Mouse (Mus musculus) embryonic facial prominence, embryonic 14.5 days (tissue): ENCODE results near the gene Sesn1. TPM values are rescaled to one million over a fixed set of nuclear protein-coding genes. Genes with fewer than 3 reads are reported as not detected.
A peak's percentile ranks its signal among the peaks of the same experiment; 100 is the strongest.

Experiments used
- ATAC-seq: fragments of 200-750 bp; cut with Nextera tagmentation; 2 replicates; pipeline ENCODE4 v1.8.0; 2017; ENCODE audit warnings: low read depth, moderate number of reproducible peaks, moderate TSS enrichment
- DNase-seq: peaks from one replicate; pipeline ENCODE4 v3.0.0-alpha.2; 2015; ENCODE audit warnings: low spot score
- H3K27ac ChIP-seq: fragments of 300-500 bp; sonication (generic); replicated peaks from 2 replicates; pipeline ENCODE4 v1.5.1; 2014; ENCODE audit warnings: low read depth, mild to moderate bottlenecking, low read length, moderate library complexity
- H3K27me3 ChIP-seq: fragments of 300-500 bp; sonication (generic); replicated peaks from 2 replicates; pipeline ENCODE4 v1.6.1; 2014; ENCODE audit warnings: low read length; ENCODE audit not compliant: control insufficient read depth, insufficient read depth
- H3K36me3 ChIP-seq: fragments of 300-500 bp; sonication (generic); 2 replicates; pipeline ENCODE4 v1.6.1; 2014; ENCODE audit warnings: low read length, mixed read lengths; ENCODE audit not compliant: control insufficient read depth, insufficient read depth
- H3K4me1 ChIP-seq: fragments of 300-500 bp; sonication (generic); 2 replicates; pipeline ENCODE4 v1.6.1; 2014; ENCODE audit warnings: antibody characterized with exemption, low read length; ENCODE audit not compliant: control insufficient read depth, insufficient read depth
- H3K4me2 ChIP-seq: fragments of 300-500 bp; sonication (generic); 2 replicates; pipeline ENCODE4 v1.6.1; 2014; ENCODE audit warnings: low read depth, mild to moderate bottlenecking, low read length, moderate library complexity, mixed read lengths
- H3K4me3 ChIP-seq: fragments of 300-500 bp; sonication (generic); 2 replicates; pipeline ENCODE4 v1.5.1; 2014; ENCODE audit warnings: low read depth, mild to moderate bottlenecking, low read length
- H3K9ac ChIP-seq: fragments of 300-500 bp; sonication (generic); 2 replicates; pipeline ENCODE4 v1.6.1; 2014; ENCODE audit warnings: low read depth, mild to moderate bottlenecking, low read length, moderate library complexity, mixed read lengths
- H3K9me3 ChIP-seq: fragments of 300-500 bp; sonication (generic); 2 replicates; pipeline ENCODE4 v1.6.1; 2016; ENCODE audit warnings: low read length; ENCODE audit not compliant: control insufficient read depth
- WGBS: fragments of 180-500 bp; shearing (Covaris S2); extraction: QIAGEN DNeasy Blood & Tissue Kit; methylation state at CpG from one replicate; pipeline ENCODE4 v1.1.7; 2014; 5-methylcytosine and 5-hydroxymethylcytosine counted together
- polyA plus RNA-seq: library from polyadenylated mRNA; unstranded; fragments of >200 nt; fragmentation: Nextera tagmentation; extraction: Ambion mirVana; gene quantifications from 2 replicates; pipeline ENCODE4 v1.2.1, GENCODE M21; 2014

Gene Sesn1
- polyA plus RNA-seq, 1 experiment from 2014 or later: 52.0 TPM

- Histone ChIP-seq H3K9me3 (no peaks in the 10 kb centered on the region), H3K4me1 (no peaks in the 10 kb centered on the region), H3K27ac (no peak overlapping the region), H3K9ac (no peak overlapping the region), H3K4me3 (no peak overlapping the region), H3K4me2 (no peak overlapping the region), H3K27me3 (no peaks in the 10 kb centered on the region), H3K36me3 (peaks cover 67% of the 10 kb centered on the region)
- no peak for DNase-seq
- WGBS: 91% methylated on average over 8 of the region's 8 CpGs
- no peak for ATAC-seq
Measured at GRCm38 (mm10) chr10:41901456-41901855, 91.7 kb downstream of the Sesn1 start.

GRCm38 (mm10) chr10:41901864-41902263 is 92.1 kb downstream of the Sesn1 start:
- Histone ChIP-seq H3K4me3 (no peak overlapping the region), H3K9me3 (no peaks in the 10 kb centered on the region), H3K4me2 (no peak overlapping the region), H3K27ac (no peak overlapping the region), H3K36me3 (peaks cover 69% of the 10 kb centered on the region), H3K4me1 (no peaks in the 10 kb centered on the region), H3K9ac (no peak overlapping the region), H3K27me3 (no peaks in the 10 kb centered on the region)
- ATAC-seq (no peak), DNase-seq (no peak)
- 91% methylated on average over 6 of the region's 6 CpGs for WGBS

DNA sequence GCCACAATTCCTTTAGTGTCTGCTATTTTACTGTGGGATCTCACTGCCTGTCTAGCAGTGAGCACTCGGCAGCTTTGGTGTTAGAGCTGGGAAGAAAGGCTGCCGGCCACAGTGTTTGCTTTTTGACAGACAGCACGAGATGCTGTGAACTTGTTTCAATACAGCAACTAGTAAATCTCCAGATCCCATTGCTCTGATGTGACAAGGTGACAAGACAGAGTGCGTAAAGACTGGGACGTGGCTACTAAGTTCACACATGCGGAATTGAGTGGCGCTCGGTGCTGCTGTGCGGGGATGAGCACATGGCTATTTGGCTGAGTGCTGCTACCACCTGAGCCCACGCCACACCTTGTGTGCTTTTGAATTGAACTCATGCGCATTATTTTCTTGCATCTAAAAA is 97.7 kb downstream of the Sesn1 start:
- Histone ChIP-seq H3K27me3 (no peaks in the 10 kb centered on the region), H3K9ac (no peak overlapping the region), H3K9me3 (no peaks in the 10 kb centered on the region), H3K4me2 (no peak overlapping the region), H3K27ac (no peak overlapping the region), H3K4me1 (no peaks in the 10 kb centered on the region), H3K36me3 (peaks cover 57% of the 10 kb centered on the region), H3K4me3 (no peak overlapping the region)
- WGBS: 88% methylated on average over 11 of the region's 11 CpGs
- ATAC-seq (no peak), DNase-seq (no peak)

DNA sequence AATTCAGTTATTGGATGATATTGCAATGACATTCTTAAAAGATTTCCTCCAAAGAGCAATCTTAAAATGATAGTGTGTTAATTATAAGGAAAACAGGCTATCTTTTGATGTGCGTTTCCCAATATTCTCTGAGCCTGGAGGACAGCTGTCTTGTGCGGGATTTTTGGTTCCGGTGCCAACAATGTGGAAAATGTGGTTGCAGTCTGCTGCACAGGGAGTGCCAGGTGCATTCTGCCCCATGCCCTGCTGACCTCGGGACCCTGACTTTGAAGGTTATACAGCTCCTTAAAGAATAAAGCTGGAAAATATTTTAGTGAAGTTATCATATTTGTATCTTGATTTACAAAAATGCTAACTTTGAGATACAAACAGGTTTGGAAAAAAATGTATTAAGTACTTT is 98.2 kb downstream of the Sesn1 start:
- ATAC-seq: no peak
- H3K4me1 ChIP-seq: no peaks in the 10 kb centered on the region
- 80% methylated on average over 4 of the region's 4 CpGs for WGBS

DNA sequence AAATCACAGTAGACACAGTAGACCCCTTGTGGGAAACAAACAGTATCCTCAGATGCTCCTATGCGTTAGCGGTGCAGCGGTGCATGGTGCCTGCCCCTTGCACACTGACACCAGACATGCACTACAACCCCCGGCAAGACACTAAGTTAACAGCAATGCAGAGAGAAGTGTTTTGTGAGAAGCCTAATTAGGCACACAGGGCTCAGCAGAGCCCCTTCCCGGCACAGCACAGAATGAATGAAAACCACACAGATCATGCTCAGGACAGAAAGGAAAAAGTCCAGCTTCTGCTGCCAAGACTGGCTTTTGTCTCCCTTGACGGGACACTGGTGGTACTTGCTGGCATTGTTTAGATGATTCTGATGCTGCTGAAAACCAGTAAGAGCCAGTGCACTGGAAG is 99.2 kb downstream of the Sesn1 start:
- ATAC-seq (no peak), DNase-seq (no peak)
- Histone ChIP-seq H3K9ac (no peak overlapping the region), H3K4me2 (no peak overlapping the region), H3K9me3 (no peaks in the 10 kb centered on the region), H3K27me3 (no peaks in the 10 kb centered on the region), H3K4me3 (no peak overlapping the region), H3K4me1 (no peaks in the 10 kb centered on the region), H3K27ac (no peak overlapping the region), H3K36me3 (peaks cover 45% of the 10 kb centered on the region)
- 79% methylated on average over 6 of the region's 6 CpGs for WGBS

More for the DNA sequence above, 98.2 kb downstream of the Sesn1 start:
- Histone ChIP-seq H3K36me3 (peaks cover 53% of the 10 kb centered on the region), H3K9me3 (no peaks in the 10 kb centered on the region), H3K9ac (no peak overlapping the region), H3K4me3 (no peak overlapping the region), H3K27me3 (no peaks in the 10 kb centered on the region), H3K27ac (no peak overlapping the region), H3K4me2 (no peak overlapping the region)
- no peak for DNase-seq

DNA sequence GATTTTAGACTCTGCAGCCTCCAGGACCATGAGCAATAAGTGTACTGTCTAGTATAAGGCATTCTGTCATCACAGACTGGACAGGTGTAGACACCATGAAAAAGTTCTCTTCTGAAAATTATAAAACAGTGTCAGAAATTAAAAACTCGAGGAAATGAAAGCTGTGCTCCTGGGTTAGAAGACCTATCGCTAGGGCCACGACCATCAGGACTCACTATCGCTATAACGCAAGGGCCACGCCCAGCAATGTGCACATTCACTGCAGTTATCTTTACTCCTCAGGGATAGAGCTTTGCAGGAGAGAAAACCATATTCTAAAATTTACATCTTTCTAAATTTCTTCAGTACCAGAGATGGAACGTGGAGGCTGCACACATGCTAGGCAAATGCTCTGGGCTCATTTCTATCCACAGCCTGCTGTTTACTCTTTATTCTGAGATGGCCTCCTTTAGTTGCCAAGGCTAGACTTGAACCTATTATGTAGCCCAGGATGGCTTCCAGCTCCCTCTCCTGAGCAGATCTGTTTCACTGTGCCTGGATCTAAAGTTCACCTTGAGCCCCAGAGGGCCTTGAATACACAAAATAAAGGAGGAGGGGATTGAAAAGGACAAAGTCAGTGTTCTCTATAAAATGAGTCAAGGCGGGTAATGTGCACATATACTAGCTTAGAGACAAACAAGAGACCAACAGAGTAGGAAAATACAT is 102.7 kb downstream of the Sesn1 start:
- no peak for ATAC-seq
- H3K9me3 ChIP-seq: no peaks in the 10 kb centered on the region
- H3K9ac ChIP-seq: no peak overlapping the region
- H3K4me3 ChIP-seq: no peak overlapping the region
- H3K36me3 ChIP-seq: peaks cover 14% of the 10 kb centered on the region
- no peak overlapping the region for H3K4me2 ChIP-seq
- WGBS: 89% methylated on average over 8 of the region's 8 CpGs
- no peaks in the 10 kb centered on the region for H3K4me1 ChIP-seq
- H3K27ac ChIP-seq: no peak overlapping the region
- DNase-seq: no peak
- no peaks in the 10 kb centered on the region for H3K27me3 ChIP-seq

GRCm38 (mm10) chr10:41926726-41927125 is 117.0 kb downstream of the Sesn1 start:
- Histone ChIP-seq H3K4me2 (no peak overlapping the region), H3K36me3 (no peaks in the 10 kb centered on the region), H3K27me3 (no peaks in the 10 kb centered on the region), H3K4me3 (no peak overlapping the region), H3K9me3 (no peaks in the 10 kb centered on the region), H3K9ac (no peak overlapping the region), H3K27ac (0 out of 2 replicates have a peak overlapping the region, but pooled peaks have one; percentile 15), H3K4me1 (no peaks in the 10 kb centered on the region; the same call in 1 of the 2 replicates)
- ATAC-seq (no peak), DNase-seq (no peak)
- WGBS: 84% methylated on average over 14 of the region's 14 CpGs

DNA sequence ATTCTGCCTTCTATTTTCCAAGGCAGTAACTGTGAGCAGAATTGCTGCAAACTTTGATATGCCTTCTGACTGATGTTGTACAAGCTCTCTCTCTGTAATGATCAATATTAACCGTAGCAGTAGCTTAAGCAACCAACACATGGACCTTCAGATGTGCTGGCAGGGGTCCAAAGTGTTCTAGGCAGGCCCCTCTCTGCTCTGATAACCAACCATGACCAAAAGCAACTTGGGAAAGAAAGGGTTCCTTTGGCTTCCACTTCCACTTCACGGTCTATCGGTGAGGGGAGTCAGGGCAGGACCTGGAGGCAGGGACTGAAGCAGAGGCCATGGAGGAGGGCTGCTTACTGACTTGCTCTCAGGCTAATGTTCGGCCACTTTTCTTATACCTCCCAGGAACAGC is 121.2 kb downstream of the Sesn1 start:
- Histone ChIP-seq H3K4me3 (no peak overlapping the region), H3K36me3 (no peaks in the 10 kb centered on the region), H3K9me3 (no peaks in the 10 kb centered on the region), H3K4me2 (no peak overlapping the region), H3K4me1 (peaks cover 17% of the 10 kb centered on the region), H3K27ac (no peak overlapping the region), H3K27me3 (no peaks in the 10 kb centered on the region), H3K9ac (no peak overlapping the region)
- ATAC-seq: no peak
- 42% methylated on average over 4 of the region's 4 CpGs for WGBS
- DNase-seq: no peak

DNA sequence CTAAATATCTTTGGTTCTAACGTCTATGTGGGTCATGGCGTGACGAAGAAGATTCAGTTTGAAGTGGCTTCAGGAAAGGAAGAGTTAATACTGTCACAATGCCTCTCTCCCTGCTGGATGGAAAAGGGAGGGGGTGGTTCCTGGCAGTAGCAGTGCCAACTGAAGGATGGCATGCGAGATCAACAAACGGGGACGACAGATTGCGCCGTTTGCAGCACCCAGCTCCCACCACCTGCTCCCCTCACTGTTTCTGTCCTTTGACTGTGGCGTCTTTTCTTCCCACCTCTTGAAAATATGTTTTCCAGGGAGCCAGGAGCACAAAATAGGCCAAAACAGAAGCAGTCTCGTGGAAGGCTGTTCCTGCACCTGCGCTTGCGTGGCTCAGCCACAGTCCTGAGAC is 122.2 kb downstream of the Sesn1 start:
- Histone ChIP-seq H3K4me3 (no peak overlapping the region), H3K36me3 (no peaks in the 10 kb centered on the region), H3K9me3 (no peaks in the 10 kb centered on the region), H3K9ac (no peak overlapping the region), H3K27me3 (no peaks in the 10 kb centered on the region), H3K27ac (no peak overlapping the region), H3K4me2 (no peak overlapping the region), H3K4me1 (peaks cover 26% of the 10 kb centered on the region)
- DNase-seq: no peak
- no peak for ATAC-seq
- WGBS: 80% methylated on average over 12 of the region's 12 CpGs
